Mouse (Mus musculus) kidney, adult 11 months (tissue): ENCODE measurements at regions not wholly inside any gene's neighbourhood (a gene's known extent, or its start where the extent isn't known, plus 50 kb on each side); places are given as distances from the start of the nearest gene placed in this dataset.

ENCODE experiments used
- DNase-seq: peaks from one replicate; pipeline ENCODE4 v3.0.0; 2022

DNA sequence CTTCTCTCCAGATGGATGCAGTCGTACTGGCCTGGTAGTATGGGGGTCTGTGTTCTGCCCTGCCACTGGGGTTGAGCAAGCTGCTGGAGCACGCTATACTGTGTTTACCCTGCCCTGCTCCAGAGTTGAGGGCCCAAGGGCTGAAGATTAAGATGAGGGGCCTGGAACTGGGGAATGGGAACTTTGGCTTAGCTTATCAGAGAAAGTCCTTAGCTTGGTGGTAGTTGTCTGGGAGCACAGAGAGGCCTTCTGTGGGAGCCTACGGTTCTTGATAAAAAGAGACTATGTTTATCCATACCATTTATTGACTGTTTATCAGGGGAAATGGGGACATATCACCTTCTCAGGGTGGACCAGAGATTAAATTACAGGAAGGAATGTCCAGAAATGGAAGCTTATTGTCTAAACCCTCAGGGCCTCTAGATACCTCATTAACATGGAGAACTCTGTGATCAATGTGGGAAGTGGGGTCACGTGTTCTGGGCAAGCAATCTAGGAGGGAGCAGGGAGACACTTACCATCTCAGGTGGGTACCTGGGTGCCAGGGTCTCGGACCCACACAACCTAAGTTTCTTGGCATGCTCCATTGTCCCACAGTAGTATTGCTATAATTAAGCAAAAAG is 58.7 kb downstream of the Mycn start:
- no peak for DNase-seq

DNA sequence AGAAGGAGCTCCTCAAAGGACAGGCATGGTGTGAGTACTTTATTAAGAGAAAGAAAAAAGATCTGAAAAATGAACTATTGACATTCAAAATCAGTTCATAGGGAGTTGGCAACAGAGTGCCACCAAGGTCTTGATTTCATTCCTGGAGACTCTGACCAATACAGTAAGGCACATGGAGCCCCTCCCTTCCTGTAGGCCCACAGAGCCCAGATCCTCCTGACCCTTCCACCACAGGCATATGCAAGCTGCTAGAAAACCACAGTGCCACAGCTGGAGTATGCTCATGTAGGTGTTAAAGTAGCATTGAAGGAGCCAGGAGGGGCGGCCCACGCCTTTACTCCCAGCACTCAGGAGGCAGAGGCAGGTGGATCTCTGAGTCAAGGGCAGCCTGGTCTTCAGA is 63.7 kb downstream of the Mycn start:
- no peak for DNase-seq

DNA sequence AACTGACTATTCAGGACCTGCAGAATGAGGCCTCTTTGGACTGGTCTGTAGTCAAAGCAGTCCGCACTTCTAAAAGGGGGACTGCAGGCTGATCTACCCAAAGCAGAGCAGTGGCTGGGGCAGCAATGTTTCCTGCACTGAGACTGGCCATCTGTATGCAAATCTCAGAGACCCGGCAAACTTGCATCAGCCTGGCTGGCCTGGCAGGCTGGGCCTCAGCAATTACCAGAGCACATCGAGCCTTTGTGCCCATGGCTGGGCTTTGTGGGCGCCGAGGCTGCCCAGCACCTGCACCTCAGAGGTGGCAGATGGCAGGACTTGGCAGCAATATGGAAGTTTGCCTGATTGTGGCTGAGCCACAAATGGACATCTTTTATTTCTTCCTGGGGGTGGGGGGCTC is 64.2 kb downstream of the Mycn start:
- no peak for DNase-seq

GRCm38 (mm10) chr12:12875976-12876745 is 65.6 kb downstream of the Mycn start:
- no peak for DNase-seq

GRCm38 (mm10) chr12:12873551-12873950 is 68.2 kb downstream of the Mycn start:
- DNase-seq, result no peak

- DNase-seq, result no peak
Observed at GRCm38 (mm10) chr12:12872974-12873373, 68.7 kb downstream of the Mycn start.

- no peak for DNase-seq
Observed at GRCm38 (mm10) chr12:12871272-12871671, 70.4 kb downstream of the Mycn start.

DNA sequence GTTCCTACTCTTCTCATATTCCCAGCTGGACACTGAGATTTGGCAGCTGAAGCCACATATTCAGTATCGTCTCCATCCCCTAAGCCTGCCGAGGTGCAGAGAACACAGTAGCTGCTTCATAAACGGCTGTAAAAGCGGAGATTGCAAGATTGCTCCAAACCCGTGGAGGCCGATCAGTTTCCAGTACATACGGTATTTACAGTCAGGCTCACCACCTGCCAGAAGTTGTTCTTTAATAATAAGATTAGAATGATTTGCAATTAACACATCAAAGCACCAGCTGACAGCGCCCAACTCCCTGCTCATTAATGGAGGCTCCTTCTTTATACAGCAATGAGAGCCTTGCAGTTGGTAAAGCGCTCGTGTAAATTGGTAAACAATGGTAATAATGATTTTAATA is 75.1 kb downstream of the Mycn start:
- DNase-seq, result no peak

- no peak for DNase-seq
Observed at GRCm38 (mm10) chr12:12850681-12851080, 91.0 kb downstream of the Mycn start.

DNA sequence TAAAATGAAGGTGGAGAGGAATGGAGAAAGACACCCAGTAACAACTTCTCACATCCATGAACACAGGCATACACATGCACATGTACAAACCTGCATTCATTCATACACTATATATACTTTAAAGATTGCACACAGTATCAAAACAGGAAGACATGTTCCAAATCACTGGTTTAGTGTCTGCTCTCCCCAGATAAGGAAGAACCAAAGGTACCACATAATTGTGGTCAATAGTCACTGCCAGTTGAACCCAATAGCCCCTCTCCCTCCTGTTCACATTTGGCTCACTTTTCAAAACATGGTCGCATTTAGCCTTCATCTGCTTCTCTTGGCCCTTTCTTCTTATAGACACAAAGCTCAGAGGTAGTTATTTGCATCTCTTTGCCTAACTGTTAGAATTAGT is 95.0 kb downstream of the Mycn start:
- DNase-seq, result no peak

- no peak for DNase-seq
Observed at GRCm38 (mm10) chr12:12842247-12842957, 99.3 kb downstream of the Mycn start.

- DNase-seq, result no peak
Observed at GRCm38 (mm10) chr12:12841385-12842238, 100.1 kb downstream of the Mycn start.

GRCm38 (mm10) chr12:12840661-12841384 is 100.9 kb downstream of the Mycn start:
- no peak for DNase-seq

GRCm38 (mm10) chr12:12837775-12838174 is 103.9 kb downstream of the Mycn start:
- no peak for DNase-seq

- no peak for DNase-seq
Observed at GRCm38 (mm10) chr12:12827821-12828641, 113.7 kb downstream of the Mycn start.

- no peak for DNase-seq
Observed at GRCm38 (mm10) chr12:12827379-12827778, 114.3 kb downstream of the Mycn start.

- no peak for DNase-seq
Observed at GRCm38 (mm10) chr12:12826431-12826830, 115.3 kb downstream of the Mycn start.

DNA sequence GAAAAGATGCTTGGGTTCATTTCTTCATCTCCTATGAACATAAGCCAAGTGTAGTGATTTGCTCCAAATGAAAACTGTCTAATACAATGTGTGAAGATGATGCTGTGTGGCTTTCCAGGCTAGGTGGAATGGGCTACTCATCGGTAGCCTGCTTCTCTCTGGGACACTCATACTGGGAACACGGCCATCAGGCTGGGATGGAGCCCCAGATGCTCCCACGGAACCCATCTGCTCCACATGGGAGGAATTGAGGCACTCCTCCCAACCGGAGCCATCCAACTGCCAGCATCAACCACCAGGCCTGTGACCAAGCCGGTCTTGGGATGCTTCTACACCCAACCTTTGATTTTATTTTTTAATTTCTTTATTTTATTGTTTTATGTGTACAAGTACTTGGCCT is 115.9 kb downstream of the Mycn start:
- no peak for DNase-seq

GRCm38 (mm10) chr12:12821473-12821872 is 120.2 kb downstream of the Mycn start:
- no peak for DNase-seq

DNA sequence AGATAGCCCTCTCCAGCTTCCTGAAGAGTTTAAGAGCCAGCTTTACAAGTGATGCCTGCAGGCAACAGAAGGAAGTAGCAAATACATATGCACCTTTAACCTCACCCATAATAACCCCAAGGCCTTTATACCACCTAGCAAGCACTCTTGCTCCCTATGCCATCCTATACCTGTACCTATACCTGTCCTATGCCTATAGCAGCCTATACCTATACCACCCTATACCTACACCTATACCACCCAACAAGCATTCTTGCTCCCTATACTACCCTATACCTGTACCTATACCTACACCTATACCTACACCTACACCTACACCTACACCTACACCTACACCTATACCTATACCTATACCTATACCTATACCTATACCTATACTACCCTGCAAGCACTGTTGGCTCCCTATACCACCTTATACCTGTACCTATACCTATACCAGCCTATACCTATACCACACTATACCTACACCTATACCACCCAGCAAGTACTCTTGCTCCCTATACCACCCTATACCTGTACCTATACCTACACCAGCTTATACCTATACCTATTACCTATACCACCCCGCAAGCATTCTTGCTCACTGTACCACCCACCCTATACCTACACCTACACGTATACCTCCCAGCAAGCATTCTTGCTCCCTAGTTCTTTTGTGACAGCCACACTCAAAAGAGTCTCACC is 120.9 kb downstream of the Mycn start:
- DNase-seq, result no peak

DNA sequence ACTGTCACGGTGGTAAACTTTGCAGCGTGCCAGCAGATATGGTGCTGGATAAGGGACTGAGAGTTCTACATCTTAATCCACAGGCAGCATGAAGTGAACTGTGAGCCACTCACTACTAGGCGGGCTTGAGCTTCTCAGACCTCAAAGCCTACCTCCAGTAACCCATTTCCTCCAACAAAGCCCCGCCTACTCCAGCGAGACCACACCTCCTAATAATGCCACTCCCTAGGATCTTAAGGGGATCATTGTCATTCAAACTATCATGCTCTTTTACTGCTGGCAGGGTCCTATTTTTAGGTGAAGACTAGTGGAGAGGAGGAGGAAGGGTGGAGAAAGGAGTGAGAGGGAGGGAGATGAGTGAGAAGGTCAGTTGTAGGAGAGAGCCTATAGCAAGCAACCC is 122.0 kb downstream of the Mycn start:
- DNase-seq, result no peak
